Mouse (Mus musculus): ENCODE results near the gene Vars.
A peak's percentile ranks its signal among the peaks of the same experiment; 100 is the strongest.
"Not testable (repeated sequence)": the region's sequence is repeated elsewhere in the genome, so short reads cannot be mapped to it uniquely, and the experiment has no call there.

Vars gene

GRCm38 (mm10) chr17:35000717-35001451 lies at the start of gene Vars:
Gene Vars (plus strand): TSS chr17:35000987.
- DNase-seq = peak; percentile 99

GRCm38 (mm10) chr17:34951636-34952377 lies 49.0 kb upstream of the Vars start:
- DNase-seq = no peak

GRCm38 (mm10) chr17:34952378-34953040 lies 48.3 kb upstream of the Vars start:
- peak; percentile 99 for DNase-seq

- DNase-seq = no peak
Observed at GRCm38 (mm10) chr17:34953258-34953657, 47.5 kb upstream of the Vars start.

GRCm38 (mm10) chr17:34953904-34954303 lies 46.9 kb upstream of the Vars start:
- DNase-seq = no peak

GRCm38 (mm10) chr17:34954831-34955230 lies 46.0 kb upstream of the Vars start:
- DNase-seq = peak; percentile 90

- no peak for DNase-seq
Observed at GRCm38 (mm10) chr17:34955884-34956283, 44.9 kb upstream of the Vars start.

- no peak for DNase-seq
Observed at GRCm38 (mm10) chr17:34956340-34956739, 44.4 kb upstream of the Vars start.

GRCm38 (mm10) chr17:34957291-34957690 lies 43.5 kb upstream of the Vars start:
- peak; percentile 94 for DNase-seq

GRCm38 (mm10) chr17:34957966-34958365 lies 42.8 kb upstream of the Vars start:
- peak; percentile 90 for DNase-seq

- peak; percentile 87 for DNase-seq
Observed at GRCm38 (mm10) chr17:34958734-34959129, 42.1 kb upstream of the Vars start.

GRCm38 (mm10) chr17:34959130-34959778 lies 41.5 kb upstream of the Vars start, which contains the start of gene Hspa1b:
Gene Hspa1b (minus strand): TSS chr17:34959238.
- DNase-seq = peak; percentile 99

- peak; percentile 96 for DNase-seq
Observed at GRCm38 (mm10) chr17:34959881-34960515, 40.8 kb upstream of the Vars start.

- peak; percentile 84 for DNase-seq
Observed at GRCm38 (mm10) chr17:34960702-34961493, 39.9 kb upstream of the Vars start.

- DNase-seq = peak; percentile 95
Observed at GRCm38 (mm10) chr17:34962125-34962524, 38.7 kb upstream of the Vars start.

GRCm38 (mm10) chr17:34962841-34963240 lies 37.9 kb upstream of the Vars start:
- peak; percentile 91 for DNase-seq

GRCm38 (mm10) chr17:34964640-34965049 lies 36.1 kb upstream of the Vars start:
- peak; percentile 93 for DNase-seq

- DNase-seq = peak; percentile 92
Observed at GRCm38 (mm10) chr17:34965627-34966026, 35.2 kb upstream of the Vars start.

GRCm38 (mm10) chr17:34969822-34970221 lies 31.0 kb upstream of the Vars start, which contains the start of gene Gm20481:
Gene Gm20481 (plus strand): TSS chr17:34969912.
- not testable (repeated sequence) for DNase-seq

- DNase-seq = peak; percentile 91
Observed at GRCm38 (mm10) chr17:34970850-34971249, 29.9 kb upstream of the Vars start.

- DNase-seq = not testable (repeated sequence)
Observed at GRCm38 (mm10) chr17:34971694-34972068, 29.1 kb upstream of the Vars start.

Data from heart, adult 11 months (tissue).